Mouse (Mus musculus): Measurements from ENCODE around the gene Cstb.

DNA sequence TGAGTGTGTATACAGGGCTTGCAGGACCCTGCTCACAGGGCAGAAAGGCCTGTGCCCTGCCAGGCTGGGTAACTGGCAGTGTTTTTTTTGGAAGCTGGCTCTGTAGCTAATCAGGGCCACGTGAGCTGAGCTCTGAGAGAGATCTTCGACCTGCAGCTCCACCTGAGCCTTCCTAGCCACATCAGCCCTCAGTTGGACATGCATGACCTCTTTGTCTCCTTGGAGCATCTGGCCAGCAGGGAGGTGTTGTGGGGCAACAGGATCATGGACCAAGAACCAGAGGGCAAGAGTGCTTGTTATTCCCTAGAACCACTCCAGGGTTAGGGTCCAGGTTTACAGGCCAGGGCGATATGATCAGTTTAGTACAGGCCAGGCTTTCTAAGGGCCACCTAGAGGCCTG lies 21.9 kb downstream of the Cstb start:
- TF ChIP-seq CTCF (IDR thresholded peaks at IDR 0.05; ENCODE audit: control insufficient read depth, insufficient read depth, insufficient read length) (no peak), USF1 (IDR thresholded peaks at IDR 0.05; ENCODE audit: low read depth) (no peak), MAX (IDR thresholded peaks at IDR 0.05) (no peak)

Data from C2C12 (cell line).